Mouse (Mus musculus): ENCODE results near the gene Nfkbia. TPM values are rescaled to one million over a fixed set of nuclear protein-coding genes. Genes with fewer than 3 reads are reported as not detected.
A peak's percentile ranks its signal among the peaks of the same experiment; 100 is the strongest.

The Nfkbia gene
- polyA plus RNA-seq (2016; fragmentation: Nextera tagmentation; extraction: Ambion mirVana) = 35.7 and 40.4 TPM in 2 replicates

DNA sequence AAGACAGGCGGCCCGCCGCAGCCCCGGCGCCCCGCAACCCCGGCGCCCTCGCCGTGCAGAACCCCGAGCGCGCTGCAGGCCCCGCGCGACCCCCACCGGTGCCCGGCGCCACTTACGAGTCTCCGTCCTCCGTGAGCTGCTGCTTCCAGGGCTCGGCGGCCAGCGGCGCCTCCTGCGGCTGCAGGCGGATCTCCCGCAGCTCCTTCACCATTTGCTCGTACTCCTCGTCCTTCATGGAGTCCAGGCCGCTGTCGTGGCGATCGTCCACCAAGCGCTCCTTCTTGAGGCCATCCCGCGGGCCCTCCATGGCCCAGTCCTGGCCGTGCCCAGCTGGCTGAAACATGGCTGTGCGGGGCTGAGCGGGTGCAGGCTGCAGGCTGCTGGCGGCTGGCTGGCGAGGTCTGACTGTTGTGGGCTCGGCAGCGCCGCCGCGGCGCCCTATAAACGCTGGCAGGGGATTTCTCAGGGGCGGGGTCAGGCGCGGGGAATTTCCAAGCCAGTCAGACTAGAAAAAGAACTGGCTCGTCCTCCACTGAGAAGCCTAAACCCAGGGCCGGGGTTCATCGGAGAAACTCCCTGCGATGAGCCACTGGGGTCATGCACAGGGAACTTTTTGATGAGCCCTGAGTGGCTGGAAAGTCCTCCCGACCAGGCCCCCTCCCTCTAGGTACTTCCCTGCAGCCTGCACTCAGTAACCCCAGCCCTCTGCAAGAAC is at the start of gene Nfkbia:
TSS of gene Nfkbia (minus strand) at position 464 of the 715 bp plus-strand sequence.
- Histone ChIP-seq H3K4me3 (peak within 1 kb of the TSS; percentile 91), H3K9ac (replicated peaks) (peak within 1 kb of the TSS; percentile 81), H3K4me1 (peaks cover 14% of the 10 kb centered on the region), H3K4me2 (replicated peaks) (peak within 1 kb of the TSS; percentile 79), H3K36me3 (peaks cover 30% of the 10 kb centered on the region), H3K27ac (replicated peaks) (peak within 1 kb of the TSS; percentile 97), H3K9me3 (no peaks in the 10 kb centered on the region), H3K27me3 (no peaks in the 10 kb centered on the region)
- peak; percentile 91 for ATAC-seq (ENCODE audit: low FRiP score, low read depth)
- 0% methylated on average over 37 of the region's 58 CpGs for WGBS

DNA sequence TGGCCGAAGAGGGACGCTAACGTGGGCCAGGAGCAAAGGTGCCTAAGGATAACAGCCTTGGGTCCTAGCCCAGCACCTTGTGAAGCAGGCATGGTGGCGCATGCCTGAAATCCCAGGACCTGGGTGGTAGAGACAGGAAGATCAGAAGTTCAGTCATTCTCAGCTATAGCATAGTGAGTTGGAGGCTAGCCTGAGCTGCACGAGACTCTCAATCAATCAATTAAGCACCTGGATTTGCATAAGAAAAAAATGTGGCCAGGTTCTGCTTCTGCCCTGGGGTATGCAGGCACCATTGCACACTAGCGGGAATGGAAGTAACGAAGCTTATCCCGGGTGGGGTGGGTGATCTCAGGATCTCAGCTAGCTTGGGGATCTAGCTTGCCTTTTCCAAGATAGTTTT is 46.7 kb upstream of the Nfkbia start:
- WGBS = 61% methylated on average over 8 of the region's 8 CpGs
- ATAC-seq (ENCODE audit: low FRiP score, low read depth) = no peak
- no peak overlapping the region for H3K9ac ChIP-seq (replicated peaks)
- H3K4me2 ChIP-seq (replicated peaks) = no peak overlapping the region
- peaks cover 16% of the 10 kb centered on the region; the same call in 1 of the 2 replicates for H3K4me1 ChIP-seq
- H3K36me3 ChIP-seq = no peaks in the 10 kb centered on the region
- H3K27me3 ChIP-seq = no peaks in the 10 kb centered on the region
- no peaks in the 10 kb centered on the region for H3K9me3 ChIP-seq
- no peak overlapping the region for H3K4me3 ChIP-seq
- H3K27ac ChIP-seq (replicated peaks) = no peak overlapping the region

DNA sequence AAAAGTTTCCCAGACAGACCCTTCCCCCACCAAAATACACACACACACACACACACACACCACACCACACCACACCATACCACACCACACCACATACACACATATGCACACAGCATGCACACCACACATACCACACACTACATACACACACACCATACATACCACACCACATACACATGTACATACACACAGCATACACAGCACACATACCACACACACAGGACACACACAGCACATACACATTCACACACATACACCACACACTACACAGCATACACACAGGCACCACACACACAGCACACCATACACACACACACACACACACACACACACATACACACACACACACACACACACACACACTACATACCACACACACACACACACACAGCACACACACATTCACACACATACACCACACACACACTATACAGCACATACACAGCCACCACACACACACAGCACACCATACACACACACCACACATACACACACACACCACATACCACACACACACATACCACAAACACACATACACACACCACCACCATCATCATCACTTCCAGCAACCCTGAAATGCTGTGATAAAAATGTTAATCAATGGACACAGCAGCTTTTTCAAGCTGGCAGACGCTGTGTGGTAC is 46.0 kb upstream of the Nfkbia start:
- Histone ChIP-seq H3K9ac (replicated peaks) (no peak overlapping the region), H3K36me3 (no peaks in the 10 kb centered on the region), H3K9me3 (no peaks in the 10 kb centered on the region), H3K27me3 (no peaks in the 10 kb centered on the region), H3K4me2 (replicated peaks) (no peak overlapping the region), H3K27ac (replicated peaks) (no peak overlapping the region), H3K4me3 (no peak overlapping the region), H3K4me1 (peaks cover 16% of the 10 kb centered on the region; the same call in 1 of the 2 replicates)
- ATAC-seq (ENCODE audit: low FRiP score, low read depth) = peak; percentile 64
- 77% methylated on average over 1 of the region's 1 CpGs for WGBS

DNA sequence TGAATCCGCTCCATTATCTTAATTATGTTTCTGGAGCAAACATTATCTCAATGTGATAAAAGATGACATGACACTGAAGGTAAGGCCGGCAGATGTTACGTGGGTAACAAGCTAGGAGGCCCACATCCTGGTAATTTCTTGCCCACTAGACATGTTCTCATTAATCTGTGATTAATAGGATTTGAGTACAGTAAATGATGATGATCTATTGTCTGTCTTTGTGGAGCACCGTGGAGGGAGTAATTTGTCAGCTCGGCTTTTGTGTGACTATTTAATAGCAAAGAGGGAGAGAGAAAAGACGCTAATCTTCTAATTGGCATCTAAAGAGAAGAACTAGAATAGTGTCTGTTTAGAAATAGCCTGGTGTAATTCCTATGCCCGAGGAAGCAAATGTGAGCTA is 45.3 kb upstream of the Nfkbia start:
- H3K4me1 ChIP-seq = peaks cover 16% of the 10 kb centered on the region; the same call in 1 of the 2 replicates
- WGBS = 44% methylated on average over 7 of the region's 7 CpGs
- no peak overlapping the region for H3K27ac ChIP-seq (replicated peaks)
- H3K4me3 ChIP-seq = no peak overlapping the region
- H3K9ac ChIP-seq (replicated peaks) = no peak overlapping the region
- H3K27me3 ChIP-seq = no peaks in the 10 kb centered on the region
- no peaks in the 10 kb centered on the region for H3K36me3 ChIP-seq
- ATAC-seq (ENCODE audit: low FRiP score, low read depth) = no peak
- H3K9me3 ChIP-seq = no peaks in the 10 kb centered on the region
- H3K4me2 ChIP-seq (replicated peaks) = no peak overlapping the region

DNA sequence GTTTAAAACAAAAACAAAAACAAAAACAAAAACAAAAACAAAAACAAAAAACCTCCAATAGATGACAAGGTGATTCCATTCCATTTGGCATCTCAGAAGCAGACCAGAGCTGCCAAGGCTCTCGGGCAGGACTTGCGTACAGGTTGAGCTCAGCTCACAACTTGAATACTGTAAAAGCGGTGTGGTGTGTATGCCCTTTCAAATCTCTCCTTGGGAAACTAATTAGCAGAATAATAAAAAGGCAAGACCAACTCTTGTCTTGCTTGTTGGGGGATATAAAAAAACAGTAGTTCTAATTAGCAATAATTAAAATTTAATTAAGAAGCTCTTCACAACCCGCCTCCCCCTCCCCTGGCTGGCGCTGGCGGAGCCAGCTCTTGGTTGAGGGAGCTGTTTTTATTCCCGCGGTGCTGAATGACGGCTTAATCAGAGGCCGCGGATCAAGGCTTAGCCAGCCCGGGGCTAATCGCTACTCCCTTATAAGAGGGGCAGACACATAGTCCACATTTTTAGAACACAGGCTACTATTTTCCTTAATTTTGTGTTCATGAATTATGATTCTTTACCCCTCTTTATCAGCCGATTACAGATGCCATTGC is 44.2 kb upstream of the Nfkbia start:
- peak; percentile 83; the same call in 1 of the 2 replicates for ATAC-seq (ENCODE audit: low FRiP score, low read depth)
- Histone ChIP-seq H3K4me1 (peaks cover 16% of the 10 kb centered on the region; the same call in 1 of the 2 replicates), H3K36me3 (no peaks in the 10 kb centered on the region), H3K9me3 (no peaks in the 10 kb centered on the region), H3K9ac (replicated peaks) (no peak overlapping the region), H3K4me3 (no peak overlapping the region), H3K27me3 (no peaks in the 10 kb centered on the region), H3K4me2 (replicated peaks) (peak overlapping the region; percentile 14; the same call in 1 of the 2 replicates), H3K27ac (replicated peaks) (no peak overlapping the region)
- 5% methylated on average over 14 of the region's 14 CpGs for WGBS

DNA sequence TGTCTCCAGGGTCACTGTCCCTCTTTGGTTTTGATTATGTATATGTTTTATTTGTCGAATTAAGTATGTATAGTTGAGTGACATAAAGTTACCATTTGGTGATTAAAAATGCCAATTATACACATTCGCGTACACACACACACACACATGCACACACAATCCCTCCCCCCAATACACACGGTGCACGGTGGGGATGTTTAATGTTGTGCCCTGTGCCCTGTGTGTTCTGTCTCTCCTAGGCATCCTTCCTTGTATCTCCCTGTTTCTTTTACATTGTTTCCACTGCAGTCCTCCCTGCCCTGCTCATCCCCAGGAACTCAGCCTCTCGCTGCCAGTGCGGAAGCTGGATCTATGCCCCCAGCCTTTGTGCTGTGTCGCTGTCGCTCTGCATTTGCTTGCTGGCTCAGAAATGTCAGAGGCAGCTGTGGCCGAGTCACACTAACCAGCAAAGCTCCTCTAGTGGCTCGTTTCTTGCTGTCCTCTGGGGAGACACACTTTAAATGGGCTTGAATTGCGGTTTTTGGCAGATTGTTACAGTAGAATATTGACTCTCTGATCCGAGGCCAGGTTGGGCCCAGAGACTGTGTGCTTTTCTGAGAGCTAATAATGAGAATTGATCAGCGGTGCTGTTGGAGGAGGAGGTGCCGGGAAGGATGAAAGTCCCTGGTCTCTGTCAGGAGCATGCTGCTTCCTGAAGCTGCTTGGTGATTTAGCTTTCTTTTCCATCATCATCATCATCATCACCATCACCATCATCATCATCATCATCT is 34.7 kb upstream of the Nfkbia start:
- Histone ChIP-seq H3K27ac (replicated peaks) (peak overlapping the region; percentile 12; the same call in 1 of the 2 replicates), H3K9me3 (no peaks in the 10 kb centered on the region), H3K4me2 (replicated peaks) (no peak overlapping the region), H3K27me3 (peaks cover 6% of the 10 kb centered on the region; the same call in 1 of the 2 replicates), H3K36me3 (no peaks in the 10 kb centered on the region), H3K4me3 (no peak overlapping the region), H3K9ac (replicated peaks) (0 out of 2 replicates have a peak overlapping the region, but pooled peaks have one; percentile 4), H3K4me1 (no peaks in the 10 kb centered on the region)
- ATAC-seq (ENCODE audit: low FRiP score, low read depth) = peak; percentile 27; the same call in 1 of the 2 replicates
- 58% methylated on average over 15 of the region's 15 CpGs for WGBS

DNA sequence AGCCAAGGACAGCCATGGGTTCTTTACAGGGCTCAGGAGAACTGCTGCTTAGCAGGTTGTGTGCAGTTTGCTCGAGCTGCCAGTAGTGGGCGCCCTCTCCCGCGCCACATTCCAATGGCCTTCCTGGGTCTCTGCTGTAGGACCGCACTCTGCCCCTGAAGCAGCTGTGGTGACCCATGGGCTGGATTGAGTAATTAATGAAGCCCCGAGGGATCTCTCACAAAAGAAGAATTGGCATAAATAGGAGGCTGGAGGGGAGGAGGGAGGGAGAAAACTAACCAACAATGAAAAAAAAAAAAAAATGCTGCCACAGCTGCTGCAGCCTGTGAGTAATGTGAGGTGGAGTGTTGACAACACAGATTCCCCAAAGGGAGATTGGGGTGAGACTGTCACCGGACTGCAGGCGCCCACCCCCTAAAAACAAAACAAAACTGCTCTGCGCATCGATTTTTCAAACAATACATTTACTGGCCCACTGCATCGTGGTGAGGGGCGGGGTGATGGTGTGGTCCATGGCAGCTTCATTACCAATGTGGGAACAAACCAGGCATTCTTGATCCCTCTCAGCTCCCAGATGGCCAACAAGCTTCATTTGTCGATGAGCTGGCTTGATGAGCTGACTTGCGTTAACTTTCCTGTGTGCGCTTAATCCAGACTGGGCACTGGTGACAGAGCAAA is 25.8 kb upstream of the Nfkbia start:
- Histone ChIP-seq H3K9ac (replicated peaks) (no peak overlapping the region), H3K4me3 (no peak overlapping the region), H3K27ac (replicated peaks) (peak overlapping the region; percentile 25), H3K36me3 (no peaks in the 10 kb centered on the region), H3K4me2 (replicated peaks) (0 out of 2 replicates have a peak overlapping the region, but pooled peaks have one; percentile 10), H3K27me3 (no peaks in the 10 kb centered on the region; the same call in 1 of the 2 replicates), H3K9me3 (no peaks in the 10 kb centered on the region), H3K4me1 (no peaks in the 10 kb centered on the region)
- peak; percentile 80 for ATAC-seq (ENCODE audit: low FRiP score, low read depth)
- 42% methylated on average over 15 of the region's 15 CpGs for WGBS

DNA sequence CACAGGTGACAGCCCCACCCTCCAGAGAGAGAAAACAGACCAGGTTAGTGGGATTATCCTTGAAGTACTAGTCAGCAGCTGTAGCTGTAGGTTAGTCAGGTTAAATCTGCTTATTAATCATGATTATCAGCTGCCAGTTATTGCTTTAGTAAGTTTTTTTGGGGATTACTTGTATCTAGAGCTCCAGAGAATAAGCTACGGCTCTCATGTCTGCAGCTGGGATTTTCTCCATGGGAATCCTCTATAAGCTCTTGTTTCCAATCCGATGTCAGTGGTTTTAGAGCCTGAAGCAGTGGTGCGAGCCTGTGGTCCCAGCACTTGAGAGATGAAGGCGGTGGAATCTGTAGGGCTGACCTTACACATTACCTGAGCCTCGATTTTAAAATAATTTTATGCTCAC is 16.4 kb upstream of the Nfkbia start:
- Histone ChIP-seq H3K4me1 (no peaks in the 10 kb centered on the region), H3K27ac (replicated peaks) (no peak overlapping the region), H3K9me3 (no peaks in the 10 kb centered on the region), H3K9ac (replicated peaks) (no peak overlapping the region), H3K27me3 (peaks cover 5% of the 10 kb centered on the region; the same call in 1 of the 2 replicates), H3K36me3 (no peaks in the 10 kb centered on the region), H3K4me3 (no peak overlapping the region), H3K4me2 (replicated peaks) (no peak overlapping the region)
- ATAC-seq (ENCODE audit: low FRiP score, low read depth) = no peak
- WGBS = 85% methylated on average over 5 of the region's 5 CpGs

DNA sequence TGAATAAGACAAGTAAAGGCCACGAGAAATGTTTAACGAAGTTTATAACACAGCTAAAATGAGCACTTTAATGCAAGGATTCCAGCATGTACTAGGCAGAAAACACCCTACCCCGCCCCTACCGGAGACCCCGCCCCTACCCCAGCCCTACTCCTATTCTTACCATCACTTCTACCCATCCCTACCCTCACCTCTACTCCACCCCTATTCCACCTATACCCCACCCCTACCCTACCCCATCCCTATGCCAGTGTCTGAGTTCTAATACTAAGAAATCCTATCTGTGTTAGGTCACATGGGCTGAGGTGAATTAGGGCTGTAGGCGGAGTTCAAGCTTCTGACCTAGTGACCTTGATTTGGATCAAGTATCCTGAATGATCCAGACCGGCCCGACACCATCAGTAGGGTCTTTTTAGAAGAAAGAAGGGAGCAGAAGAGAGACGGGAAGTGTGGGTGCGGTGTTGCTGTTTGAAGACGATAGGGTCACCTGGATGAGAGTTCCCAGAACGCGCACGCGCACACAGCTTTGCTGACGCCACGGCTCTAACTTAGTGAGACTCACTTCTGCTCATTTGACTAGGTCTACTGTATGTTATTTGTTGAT is 15.0 kb upstream of the Nfkbia start:
- Histone ChIP-seq H3K27ac (replicated peaks) (no peak overlapping the region), H3K4me1 (no peaks in the 10 kb centered on the region), H3K9ac (replicated peaks) (no peak overlapping the region), H3K4me3 (no peak overlapping the region), H3K4me2 (replicated peaks) (no peak overlapping the region), H3K9me3 (no peaks in the 10 kb centered on the region), H3K27me3 (peaks cover 5% of the 10 kb centered on the region; the same call in 1 of the 2 replicates), H3K36me3 (no peaks in the 10 kb centered on the region)
- WGBS = 85% methylated on average over 15 of the region's 17 CpGs
- no peak for ATAC-seq (ENCODE audit: low FRiP score, low read depth)

DNA sequence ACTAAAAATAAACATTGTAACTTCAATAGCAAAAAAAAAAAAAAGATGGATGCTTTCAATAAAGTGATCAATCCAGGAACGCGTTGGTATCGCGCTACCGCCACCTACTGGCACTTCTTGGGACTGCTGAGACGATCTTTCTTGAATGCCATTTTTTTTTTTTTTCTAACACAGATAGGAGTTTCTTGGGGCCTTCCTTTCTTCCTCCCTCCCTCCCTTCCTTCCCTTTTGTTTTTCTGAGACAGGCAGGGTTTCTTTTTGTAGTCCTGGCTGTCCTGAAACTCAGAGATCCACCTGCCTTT is 13.5 kb upstream of the Nfkbia start:
- Histone ChIP-seq H3K36me3 (no peaks in the 10 kb centered on the region), H3K4me2 (replicated peaks) (no peak overlapping the region), H3K27me3 (peaks cover 5% of the 10 kb centered on the region; the same call in 1 of the 2 replicates), H3K9ac (replicated peaks) (no peak overlapping the region), H3K27ac (replicated peaks) (no peak overlapping the region), H3K4me3 (no peak overlapping the region), H3K4me1 (no peaks in the 10 kb centered on the region), H3K9me3 (no peaks in the 10 kb centered on the region)
- 0% methylated on average over 6 of the region's 6 CpGs for WGBS
- ATAC-seq (ENCODE audit: low FRiP score, low read depth) = no peak
